Mouse (Mus musculus): ENCODE measurements around the gene Galnt13.
"Not testable (repeated sequence)": the region's sequence is repeated elsewhere in the genome, so short reads cannot be mapped to it uniquely, and the experiment has no call there.

Galnt13 gene

GRCm38 (mm10) chr2:54435937-54436735 lies at the start of gene Galnt13:
Gene Galnt13, plus strand, starts transcription at chr2:54436317.
- DNase-seq (ENCODE audit: low spot score in 2 of 2): no peak

- no peak for DNase-seq (ENCODE audit: low spot score in 2 of 2)
Measured at GRCm38 (mm10) chr2:54431060-54431459, 5.1 kb upstream of the Galnt13 start.

GRCm38 (mm10) chr2:54435380-54435779 lies 737 bp upstream of the Galnt13 start:
- no peak for DNase-seq (ENCODE audit: low spot score in 2 of 2)

- no peak for DNase-seq (ENCODE audit: low spot score in 2 of 2)
Measured at GRCm38 (mm10) chr2:54436736-54437500, 801 bp downstream of the Galnt13 start.

GRCm38 (mm10) chr2:54437501-54437830 lies 1.3 kb downstream of the Galnt13 start:
- no peak for DNase-seq (ENCODE audit: low spot score in 2 of 2)

- no peak for DNase-seq (ENCODE audit: low spot score in 2 of 2)
Measured at GRCm38 (mm10) chr2:54442734-54443500, 6.8 kb downstream of the Galnt13 start.

GRCm38 (mm10) chr2:54483426-54483825 lies 47.3 kb downstream of the Galnt13 start:
- DNase-seq (ENCODE audit: low spot score in 2 of 2): no peak

GRCm38 (mm10) chr2:54522989-54523388 lies 86.9 kb downstream of the Galnt13 start:
- DNase-seq (ENCODE audit: low spot score in 2 of 2): no peak

- no peak for DNase-seq (ENCODE audit: low spot score in 2 of 2)
Measured at GRCm38 (mm10) chr2:54527073-54527472, 91.0 kb downstream of the Galnt13 start.

GRCm38 (mm10) chr2:54558357-54559153 lies 122.4 kb downstream of the Galnt13 start:
- DNase-seq (ENCODE audit: low spot score in 2 of 2): no peak

- no peak for DNase-seq (ENCODE audit: low spot score in 2 of 2)
Measured at GRCm38 (mm10) chr2:54565068-54565467, 129.0 kb downstream of the Galnt13 start.

- no peak for DNase-seq (ENCODE audit: low spot score in 2 of 2)
Measured at GRCm38 (mm10) chr2:54567186-54567585, 131.1 kb downstream of the Galnt13 start.

GRCm38 (mm10) chr2:54567632-54568031 lies 131.5 kb downstream of the Galnt13 start:
- DNase-seq (ENCODE audit: low spot score in 2 of 2): no peak

- DNase-seq (ENCODE audit: low spot score in 2 of 2): not testable (repeated sequence)
Measured at GRCm38 (mm10) chr2:54713817-54714216, 277.7 kb downstream of the Galnt13 start.

- no peak for DNase-seq (ENCODE audit: low spot score in 2 of 2)
Measured at GRCm38 (mm10) chr2:54751232-54751631, 315.1 kb downstream of the Galnt13 start.

GRCm38 (mm10) chr2:54759781-54760180 lies 323.7 kb downstream of the Galnt13 start:
- DNase-seq (ENCODE audit: low spot score in 2 of 2): no peak

- DNase-seq (ENCODE audit: low spot score in 2 of 2): no peak
Measured at GRCm38 (mm10) chr2:54778790-54779273, 342.7 kb downstream of the Galnt13 start.

- no peak for DNase-seq (ENCODE audit: low spot score in 2 of 2)
Measured at GRCm38 (mm10) chr2:54813670-54814256, 377.6 kb downstream of the Galnt13 start.

GRCm38 (mm10) chr2:54841245-54841644 lies 405.1 kb downstream of the Galnt13 start:
- no peak for DNase-seq (ENCODE audit: low spot score in 2 of 2)

- no peak for DNase-seq (ENCODE audit: low spot score in 2 of 2)
Measured at GRCm38 (mm10) chr2:54906282-54907060, 470.4 kb downstream of the Galnt13 start.

Data from spleen, postnatal 14 days (tissue).